Mouse (Mus musculus): ENCODE results near the gene Gigyf1. TPM values are rescaled to one million over a fixed set of nuclear protein-coding genes. Genes with fewer than 3 reads are reported as not detected.
A peak's percentile ranks its signal among the peaks of the same experiment; 100 is the strongest.

Gene Gigyf1
- polyA plus RNA-seq, 1 experiment, result not detected

DNA sequence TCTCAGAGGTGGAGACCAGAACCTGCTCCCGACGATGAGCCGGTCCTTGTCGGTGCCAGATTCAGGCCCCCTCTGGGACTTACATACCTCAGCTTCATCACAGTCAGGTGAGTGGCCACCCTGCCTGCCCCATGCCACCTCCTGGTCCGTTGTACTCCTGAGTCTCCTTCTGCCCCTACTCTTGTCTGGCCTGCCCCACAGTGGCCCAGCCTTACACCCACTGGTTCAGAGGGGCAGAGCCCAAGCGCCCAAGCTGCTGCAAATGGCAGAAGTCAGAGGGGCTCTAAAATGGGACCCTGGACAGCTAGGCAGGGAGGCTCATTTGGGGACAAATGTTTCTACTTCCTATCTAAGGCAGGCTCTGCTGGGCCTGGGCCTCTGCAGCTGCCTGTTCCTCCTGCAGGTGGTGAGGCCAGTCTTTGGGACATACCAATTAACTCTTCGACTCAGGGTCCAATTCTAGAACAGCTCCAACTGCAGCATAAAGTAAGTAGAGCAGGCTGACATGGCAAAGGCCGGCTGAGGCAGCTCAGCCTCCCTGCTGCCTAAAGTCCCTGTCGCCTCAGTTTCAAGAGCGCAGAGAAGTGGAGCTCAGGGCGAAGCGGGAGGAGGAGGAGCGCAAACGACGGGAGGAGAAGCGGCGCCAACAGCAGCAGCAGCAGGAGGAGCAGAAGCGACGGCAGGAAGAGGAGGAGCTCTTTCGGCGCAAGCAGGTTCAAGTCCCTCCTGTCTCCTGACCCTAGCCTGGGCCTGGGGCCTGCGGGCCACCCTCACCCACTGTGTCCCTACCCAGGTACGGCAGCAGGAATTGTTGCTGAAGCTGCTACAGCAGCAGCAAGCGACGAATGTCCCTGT lies 5.3 kb downstream of the Gigyf1 start:
- H3K4me1 ChIP-seq (ENCODE audit: control insufficient read depth, insufficient read depth, low read length), result peaks cover 57% of the 10 kb centered on the region
- no peak overlapping the region for H3K4me3 ChIP-seq (ENCODE audit: insufficient read depth, low read depth, low read length)
- TF ChIP-seq POLR2A (IDR thresholded peaks at IDR 0.05; ENCODE audit: insufficient read depth, low read depth, low read length), result no peak
- no peak for TF ChIP-seq CTCF (IDR thresholded peaks at IDR 0.05; ENCODE audit: insufficient read depth, low read depth, low read length)
- H3K27ac ChIP-seq (ENCODE audit: insufficient read depth, low read depth, low read length), result peak overlapping the region; percentile 81; the same call in 1 of the 2 replicates
- 56% methylated on average over 25 of the region's 25 CpGs for WGBS

DNA sequence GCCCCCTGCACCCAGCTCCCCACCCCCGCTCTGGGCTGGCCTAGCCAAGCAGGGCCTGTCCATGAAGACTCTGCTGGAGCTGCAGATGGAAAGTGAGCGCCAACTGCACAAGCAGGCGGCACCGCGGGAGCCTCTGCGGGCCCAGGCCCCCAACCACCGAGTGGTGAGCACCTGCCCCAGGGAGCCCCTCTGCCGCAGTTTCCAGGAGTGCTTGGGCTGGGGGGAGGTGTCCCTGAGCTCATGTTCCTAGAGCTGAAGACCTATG lies 5.8 kb downstream of the Gigyf1 start:
- peaks cover 63% of the 10 kb centered on the region for H3K4me1 ChIP-seq (ENCODE audit: control insufficient read depth, insufficient read depth, low read length)
- no peak for TF ChIP-seq CTCF (IDR thresholded peaks at IDR 0.05; ENCODE audit: insufficient read depth, low read depth, low read length)
- no peak for TF ChIP-seq POLR2A (IDR thresholded peaks at IDR 0.05; ENCODE audit: insufficient read depth, low read depth, low read length)
- peak overlapping the region; percentile 81; the same call in 1 of the 2 replicates for H3K27ac ChIP-seq (ENCODE audit: insufficient read depth, low read depth, low read length)
- 67% methylated on average over 8 of the region's 8 CpGs for WGBS
- no peak overlapping the region for H3K4me3 ChIP-seq (ENCODE audit: insufficient read depth, low read depth, low read length)

DNA sequence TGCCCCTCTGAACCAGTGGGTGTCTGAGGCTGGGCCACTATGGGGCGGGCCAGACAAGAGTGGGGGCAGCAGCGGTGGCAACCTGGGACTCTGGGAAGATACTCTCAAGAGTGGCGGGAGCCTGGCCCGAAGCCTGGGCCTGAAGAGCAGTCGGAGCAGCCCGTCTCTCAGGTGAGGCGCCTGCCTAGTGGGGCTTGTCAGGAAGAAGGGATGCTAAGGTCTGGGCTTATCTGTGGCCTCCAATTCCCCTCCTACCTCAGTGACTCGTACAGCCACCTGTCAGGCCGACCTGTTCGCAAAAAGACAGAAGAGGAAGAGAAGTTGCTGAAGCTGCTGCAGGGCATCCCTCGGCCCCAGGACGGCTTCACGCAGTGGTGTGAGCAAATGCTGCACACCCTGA lies 6.3 kb downstream of the Gigyf1 start:
- TF ChIP-seq POLR2A (IDR thresholded peaks at IDR 0.05; ENCODE audit: insufficient read depth, low read depth, low read length) (no peak), CTCF (IDR thresholded peaks at IDR 0.05; ENCODE audit: insufficient read depth, low read depth, low read length) (no peak)
- WGBS, result 88% methylated on average over 13 of the region's 13 CpGs
- Histone ChIP-seq H3K4me3 (ENCODE audit: insufficient read depth, low read depth, low read length) (no peak overlapping the region), H3K27ac (ENCODE audit: insufficient read depth, low read depth, low read length) (no peak overlapping the region), H3K4me1 (ENCODE audit: control insufficient read depth, insufficient read depth, low read length) (peaks cover 67% of the 10 kb centered on the region)

DNA sequence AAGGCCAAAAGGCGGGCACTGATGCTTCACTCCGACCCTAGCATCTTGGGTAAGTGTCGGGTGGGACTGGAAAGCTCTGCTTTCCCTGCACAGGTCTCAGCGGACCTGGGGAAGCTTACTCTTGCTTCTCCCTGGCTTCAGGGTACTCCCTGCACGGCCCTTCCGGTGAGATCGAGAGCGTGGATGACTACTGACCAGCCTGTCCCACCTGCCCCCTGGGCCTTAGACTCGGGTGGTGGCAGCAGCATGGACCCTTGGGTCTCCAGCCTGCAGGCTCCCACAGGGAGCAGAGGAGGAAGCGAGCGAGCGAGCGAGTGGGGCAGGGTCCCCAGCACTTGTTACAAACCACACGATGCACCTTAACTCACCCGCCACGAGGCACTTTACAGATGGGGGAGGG lies 7.2 kb downstream of the Gigyf1 start:
- 69% methylated on average over 16 of the region's 16 CpGs for WGBS
- Histone ChIP-seq H3K4me1 (ENCODE audit: control insufficient read depth, insufficient read depth, low read length) (peaks cover 74% of the 10 kb centered on the region), H3K4me3 (ENCODE audit: insufficient read depth, low read depth, low read length) (no peak overlapping the region), H3K27ac (ENCODE audit: insufficient read depth, low read depth, low read length) (no peak overlapping the region)
- TF ChIP-seq CTCF (IDR thresholded peaks at IDR 0.05; ENCODE audit: insufficient read depth, low read depth, low read length), result no peak

GRCm38 (mm10) chr5:137526192-137526936 lies 8.0 kb downstream of the Gigyf1 start:
- TF ChIP-seq CTCF (IDR thresholded peaks at IDR 0.05; ENCODE audit: insufficient read depth, low read depth, low read length) (no peak), POLR2A (IDR thresholded peaks at IDR 0.05; ENCODE audit: insufficient read depth, low read depth, low read length) (no peak)
- WGBS, result 19% methylated on average over 16 of the region's 16 CpGs
- no peak overlapping the region for H3K4me3 ChIP-seq (ENCODE audit: insufficient read depth, low read depth, low read length)

GRCm38 (mm10) chr5:137527413-137527812 lies 9.1 kb downstream of the Gigyf1 start:
- TF ChIP-seq POLR2A (IDR thresholded peaks at IDR 0.05; ENCODE audit: insufficient read depth, low read depth, low read length), result no peak
- TF ChIP-seq CTCF (IDR thresholded peaks at IDR 0.05; ENCODE audit: insufficient read depth, low read depth, low read length), result no peak
- Histone ChIP-seq H3K4me1 (ENCODE audit: control insufficient read depth, insufficient read depth, low read length) (peaks cover 67% of the 10 kb centered on the region), H3K27ac (ENCODE audit: insufficient read depth, low read depth, low read length) (no peak overlapping the region), H3K4me3 (ENCODE audit: insufficient read depth, low read depth, low read length) (no peak overlapping the region)
- WGBS, result 20% methylated on average over 1 of the region's 1 CpGs

More at GRCm38 (mm10) chr5:137526192-137526936, 8.0 kb downstream of the Gigyf1 start:
- H3K4me1 ChIP-seq (ENCODE audit: control insufficient read depth, insufficient read depth, low read length), result peaks cover 74% of the 10 kb centered on the region
- H3K27ac ChIP-seq (ENCODE audit: insufficient read depth, low read depth, low read length), result peak overlapping the region; percentile 70

GRCm38 (mm10) chr5:137528247-137528968 lies 10.1 kb downstream of the Gigyf1 start:
- TF ChIP-seq CTCF (IDR thresholded peaks at IDR 0.05; ENCODE audit: insufficient read depth, low read depth, low read length), result no peak
- TF ChIP-seq POLR2A (IDR thresholded peaks at IDR 0.05; ENCODE audit: insufficient read depth, low read depth, low read length), result no peak
- Histone ChIP-seq H3K4me3 (ENCODE audit: insufficient read depth, low read depth, low read length) (no peak overlapping the region), H3K4me1 (ENCODE audit: control insufficient read depth, insufficient read depth, low read length) (peaks cover 57% of the 10 kb centered on the region), H3K27ac (ENCODE audit: insufficient read depth, low read depth, low read length) (no peak overlapping the region)
- 78% methylated on average over 22 of the region's 22 CpGs for WGBS

DNA sequence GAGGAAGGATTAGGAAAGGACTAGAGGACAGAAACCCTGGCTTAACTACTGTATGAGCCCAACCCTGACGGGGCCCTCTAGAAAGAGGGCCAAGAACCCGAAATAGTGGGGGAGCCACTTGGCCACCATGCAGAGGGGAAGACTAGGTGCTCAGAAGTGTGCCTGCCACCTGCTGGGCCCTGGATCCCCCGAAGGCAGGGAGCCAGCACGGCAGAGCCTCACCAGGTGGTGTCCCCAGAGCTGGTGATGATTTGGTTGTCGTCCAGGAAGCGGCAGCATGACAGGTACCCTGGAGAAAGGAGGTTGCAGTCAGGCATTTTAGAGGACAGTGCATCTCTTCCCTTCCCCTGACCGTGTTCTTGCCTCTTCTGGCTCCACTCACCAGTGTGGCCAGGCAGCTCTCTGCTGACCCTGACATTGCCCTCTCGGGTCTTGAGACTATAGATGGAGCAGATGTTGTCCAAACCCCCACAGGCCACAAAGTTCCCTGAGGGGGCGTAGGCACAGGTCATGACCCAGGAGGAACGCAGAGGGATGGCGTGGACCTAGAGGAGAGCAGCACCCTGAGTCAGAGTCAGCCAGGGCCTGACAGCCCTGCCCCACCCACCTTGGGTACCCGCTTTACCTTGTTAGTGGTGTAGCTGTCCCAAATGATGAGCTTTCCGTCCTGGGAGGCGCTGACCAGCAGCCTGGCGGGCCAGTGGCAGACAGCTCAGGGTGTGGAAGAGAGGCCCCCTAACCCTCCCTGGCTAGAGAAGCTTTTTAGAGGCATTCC lies 11.1 kb downstream of the Gigyf1 start:
- Histone ChIP-seq H3K4me3 (ENCODE audit: insufficient read depth, low read depth, low read length) (no peak overlapping the region), H3K27ac (ENCODE audit: insufficient read depth, low read depth, low read length) (no peak overlapping the region), H3K4me1 (ENCODE audit: control insufficient read depth, insufficient read depth, low read length) (peaks cover 47% of the 10 kb centered on the region)
- 59% methylated on average over 15 of the region's 15 CpGs for WGBS
- TF ChIP-seq POLR2A (IDR thresholded peaks at IDR 0.05; ENCODE audit: insufficient read depth, low read depth, low read length), result no peak
- TF ChIP-seq CTCF (IDR thresholded peaks at IDR 0.05; ENCODE audit: insufficient read depth, low read depth, low read length), result no peak
